Mouse (Mus musculus) hindbrain, embryonic 16.5 days (tissue): ENCODE data around the gene Trim34a. TPM values are rescaled to one million over a fixed set of nuclear protein-coding genes. Genes with fewer than 3 reads are reported as not detected.

Experiments
- ATAC-seq: fragments of 200-750 bp; cut with Nextera tagmentation; 2 replicates; pipeline ENCODE4 v1.8.0; 2017; ENCODE audit warnings: moderate TSS enrichment, moderate library complexity
- H3K27ac ChIP-seq: fragments of 300-500 bp; sonication (generic); 2 replicates; pipeline ENCODE4 v1.5.1; 2014; ENCODE audit warnings: low read depth, mild to moderate bottlenecking, control low read depth, low read length, moderate library complexity
- H3K27me3 ChIP-seq: fragments of 300-500 bp; sonication (generic); replicated peaks from 2 replicates; pipeline ENCODE4 v1.6.1; 2014; ENCODE audit warnings: low read length; ENCODE audit not compliant: control insufficient read depth, insufficient read depth
- H3K36me3 ChIP-seq: fragments of 300-500 bp; sonication (generic); 2 replicates; pipeline ENCODE4 v1.6.1; 2014; ENCODE audit warnings: mild to moderate bottlenecking, low read length, moderate library complexity, mixed read lengths; ENCODE audit not compliant: control insufficient read depth, insufficient read depth
- H3K4me1 ChIP-seq: fragments of 300-500 bp; sonication (generic); 2 replicates; pipeline ENCODE4 v1.6.1; 2014; ENCODE audit warnings: low read depth, low read length; ENCODE audit not compliant: control insufficient read depth, insufficient read depth
- H3K4me2 ChIP-seq: fragments of 300-500 bp; sonication (generic); 2 replicates; pipeline ENCODE4 v1.6.1; 2014; ENCODE audit warnings: mild to moderate bottlenecking, low read length, control low read depth, moderate library complexity
- H3K4me3 ChIP-seq: fragments of 300-500 bp; sonication (generic); 2 replicates; pipeline ENCODE4 v1.5.1; 2014; ENCODE audit warnings: mild to moderate bottlenecking, low read length, control low read depth, moderate library complexity
- H3K9ac ChIP-seq: fragments of 300-500 bp; sonication (generic); 2 replicates; pipeline ENCODE4 v1.6.1; 2014; ENCODE audit warnings: low read depth, mild to moderate bottlenecking, control low read depth, low read length, moderate library complexity
- H3K9me3 ChIP-seq: fragments of 300-500 bp; sonication (generic); 2 replicates; pipeline ENCODE4 v1.6.1; 2014; ENCODE audit warnings: mild to moderate bottlenecking, low read length, moderate library complexity; ENCODE audit not compliant: control insufficient read depth
- WGBS: fragments of 180-500 bp; shearing (Covaris S2); extraction: QIAGEN DNeasy Blood & Tissue Kit; methylation state at CpG from one replicate; pipeline ENCODE4 v1.1.7; 2014; 5-methylcytosine and 5-hydroxymethylcytosine counted together
- polyA plus RNA-seq: library from polyadenylated mRNA; unstranded; fragments of >200 nt; fragmentation: Nextera tagmentation; extraction: Ambion mirVana; gene quantifications from 2 replicates; pipeline ENCODE4 v1.2.1, GENCODE M21; 2015

Trim34a gene
- polyA plus RNA-seq, result 0.97 and 1.2 TPM in 2 replicates

DNA sequence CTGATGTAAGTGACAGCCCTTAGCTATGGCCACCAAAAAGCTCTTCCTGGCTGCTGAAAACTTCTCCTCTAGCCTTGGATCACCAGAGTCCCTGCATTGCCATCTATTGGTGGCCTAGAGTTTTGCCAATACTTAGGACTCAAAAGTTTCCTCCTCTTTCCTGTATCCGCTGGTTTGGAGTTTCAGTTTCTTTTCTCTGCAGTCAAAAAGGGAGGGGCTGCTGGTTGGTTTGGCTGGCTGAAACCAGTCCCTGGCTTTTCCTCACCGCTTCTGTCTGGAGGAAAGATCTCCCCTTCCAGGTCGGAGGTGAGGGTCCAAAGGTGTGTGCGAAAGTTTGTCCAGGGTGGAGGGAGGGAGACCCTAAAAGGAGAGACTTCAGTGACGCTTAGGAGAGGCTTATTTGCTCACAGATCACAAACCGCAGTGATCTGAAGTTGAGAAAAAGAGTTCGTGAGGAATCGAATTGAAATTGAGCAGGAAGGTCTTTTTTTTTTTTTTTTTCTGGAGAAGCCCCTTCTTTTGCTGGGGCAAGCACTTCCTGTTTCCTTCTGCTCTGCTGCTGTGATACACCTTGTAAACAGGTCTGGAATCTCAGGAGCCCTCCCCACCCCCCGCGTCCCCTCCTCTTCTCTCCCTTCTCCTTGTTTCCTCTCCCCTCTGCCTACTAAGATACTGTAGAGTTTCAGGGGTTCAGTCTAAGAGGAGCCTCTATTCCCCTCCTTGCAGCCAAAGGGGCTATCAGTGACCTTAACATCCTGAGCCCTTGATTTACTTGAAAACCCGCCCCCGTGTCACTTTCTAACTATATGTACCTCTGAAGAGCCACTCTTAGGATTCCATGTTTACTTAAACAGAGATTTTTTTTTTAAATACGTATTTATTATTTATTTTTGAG is at the start of gene Trim34a:
Trim34a (plus strand) TSS at position 171 of the 895 bp plus-strand sequence.
- H3K9ac ChIP-seq, result peak within 1 kb of the TSS; percentile 35
- H3K9me3 ChIP-seq, result no peaks in the 10 kb centered on the region
- H3K27ac ChIP-seq, result no peak within 1 kb of the TSS
- H3K4me3 ChIP-seq, result peak within 1 kb of the TSS; percentile 38
- 11% methylated on average over 13 of the region's 13 CpGs for WGBS
- ATAC-seq, result peak; percentile 82
- no peaks in the 10 kb centered on the region for H3K27me3 ChIP-seq
- H3K36me3 ChIP-seq, result no peaks in the 10 kb centered on the region
- no peaks in the 10 kb centered on the region for H3K4me1 ChIP-seq
- peak within 1 kb of the TSS; percentile 39 for H3K4me2 ChIP-seq

GRCm38 (mm10) chr7:104195885-104196284 is 48.4 kb upstream of the Trim34a start, which contains the start of gene Olfr649:
Gene Olfr649 (minus strand): TSS chr7:104195985.
- Histone ChIP-seq H3K27me3 (no peaks in the 10 kb centered on the region), H3K4me1 (no peaks in the 10 kb centered on the region), H3K4me3 (no peak within 1 kb of the TSS), H3K36me3 (no peaks in the 10 kb centered on the region), H3K9me3 (no peaks in the 10 kb centered on the region), H3K9ac (no peak within 1 kb of the TSS), H3K27ac (no peak within 1 kb of the TSS), H3K4me2 (no peak within 1 kb of the TSS)
- ATAC-seq, result no peak
- WGBS, result 86% methylated on average over 6 of the region's 6 CpGs

GRCm38 (mm10) chr7:104199822-104200221 is 44.4 kb upstream of the Trim34a start:
- WGBS, result 8% methylated on average over 5 of the region's 5 CpGs
- no peak for ATAC-seq
- Histone ChIP-seq H3K9ac (no peak overlapping the region), H3K36me3 (no peaks in the 10 kb centered on the region), H3K9me3 (no peaks in the 10 kb centered on the region), H3K4me1 (no peaks in the 10 kb centered on the region), H3K4me2 (no peak overlapping the region), H3K27ac (no peak overlapping the region), H3K4me3 (no peak overlapping the region), H3K27me3 (no peaks in the 10 kb centered on the region)

DNA sequence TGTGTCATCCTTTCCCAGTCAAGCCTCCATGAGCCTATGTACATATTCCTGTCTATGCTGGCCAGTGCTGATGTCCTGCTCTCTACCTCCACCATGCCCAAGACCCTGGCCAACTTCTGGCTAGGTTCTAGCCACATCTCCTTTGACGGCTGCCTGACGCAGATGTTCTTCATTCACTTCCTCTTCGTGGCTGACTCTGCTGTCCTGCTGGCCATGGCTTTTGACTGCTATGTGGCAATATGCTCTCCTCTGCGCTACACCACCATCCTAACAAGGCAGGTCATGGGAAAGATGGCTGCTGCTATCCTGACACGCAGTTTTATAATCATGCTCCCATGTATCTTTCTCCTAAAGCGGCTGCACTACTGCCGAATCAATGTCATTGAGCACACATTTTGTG is 38.1 kb upstream of the Trim34a start:
- Histone ChIP-seq H3K9me3 (no peaks in the 10 kb centered on the region), H3K9ac (no peak overlapping the region), H3K27me3 (no peaks in the 10 kb centered on the region), H3K36me3 (no peaks in the 10 kb centered on the region), H3K4me1 (no peaks in the 10 kb centered on the region), H3K4me2 (no peak overlapping the region), H3K4me3 (no peak overlapping the region), H3K27ac (no peak overlapping the region)
- 95% methylated on average over 7 of the region's 7 CpGs for WGBS
- no peak for ATAC-seq

- Histone ChIP-seq H3K9me3 (no peaks in the 10 kb centered on the region), H3K27ac (no peak overlapping the region), H3K4me3 (no peak overlapping the region), H3K27me3 (no peaks in the 10 kb centered on the region), H3K9ac (no peak overlapping the region), H3K4me2 (no peak overlapping the region), H3K36me3 (no peaks in the 10 kb centered on the region), H3K4me1 (peaks cover 3% of the 10 kb centered on the region; the same call in 1 of the 2 replicates)
- WGBS, result 55% methylated on average over 1 of the region's 1 CpGs
- no peak for ATAC-seq
Observed at GRCm38 (mm10) chr7:104216011-104216535, 28.2 kb upstream of the Trim34a start.

DNA sequence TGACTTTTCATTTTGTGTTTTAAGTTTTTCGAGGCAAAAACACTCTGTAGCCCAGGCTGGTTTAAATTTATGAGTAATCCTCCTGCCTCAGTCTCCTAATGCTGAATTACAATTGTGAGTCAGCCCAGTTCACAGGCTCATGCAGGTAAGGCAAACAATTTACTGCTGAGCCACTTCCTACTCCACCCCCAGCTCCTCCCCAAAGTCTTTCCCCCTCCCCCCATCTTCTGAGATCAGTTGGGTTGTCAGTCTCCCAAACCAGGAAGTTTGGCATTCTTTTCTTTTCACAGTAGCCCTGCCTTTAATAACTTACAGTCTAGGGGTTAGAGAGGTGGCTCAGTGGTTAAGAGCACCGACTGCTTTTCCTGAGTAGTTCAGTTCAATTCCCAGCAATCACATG is 26.4 kb upstream of the Trim34a start:
- H3K4me2 ChIP-seq, result no peak overlapping the region
- no peaks in the 10 kb centered on the region for H3K9me3 ChIP-seq
- no peak overlapping the region for H3K27ac ChIP-seq
- H3K27me3 ChIP-seq, result no peaks in the 10 kb centered on the region
- no peak overlapping the region for H3K4me3 ChIP-seq
- 79% methylated on average over 2 of the region's 2 CpGs for WGBS
- H3K36me3 ChIP-seq, result no peaks in the 10 kb centered on the region
- peaks cover 3% of the 10 kb centered on the region; the same call in 1 of the 2 replicates for H3K4me1 ChIP-seq
- H3K9ac ChIP-seq, result no peak overlapping the region
- no peak for ATAC-seq

DNA sequence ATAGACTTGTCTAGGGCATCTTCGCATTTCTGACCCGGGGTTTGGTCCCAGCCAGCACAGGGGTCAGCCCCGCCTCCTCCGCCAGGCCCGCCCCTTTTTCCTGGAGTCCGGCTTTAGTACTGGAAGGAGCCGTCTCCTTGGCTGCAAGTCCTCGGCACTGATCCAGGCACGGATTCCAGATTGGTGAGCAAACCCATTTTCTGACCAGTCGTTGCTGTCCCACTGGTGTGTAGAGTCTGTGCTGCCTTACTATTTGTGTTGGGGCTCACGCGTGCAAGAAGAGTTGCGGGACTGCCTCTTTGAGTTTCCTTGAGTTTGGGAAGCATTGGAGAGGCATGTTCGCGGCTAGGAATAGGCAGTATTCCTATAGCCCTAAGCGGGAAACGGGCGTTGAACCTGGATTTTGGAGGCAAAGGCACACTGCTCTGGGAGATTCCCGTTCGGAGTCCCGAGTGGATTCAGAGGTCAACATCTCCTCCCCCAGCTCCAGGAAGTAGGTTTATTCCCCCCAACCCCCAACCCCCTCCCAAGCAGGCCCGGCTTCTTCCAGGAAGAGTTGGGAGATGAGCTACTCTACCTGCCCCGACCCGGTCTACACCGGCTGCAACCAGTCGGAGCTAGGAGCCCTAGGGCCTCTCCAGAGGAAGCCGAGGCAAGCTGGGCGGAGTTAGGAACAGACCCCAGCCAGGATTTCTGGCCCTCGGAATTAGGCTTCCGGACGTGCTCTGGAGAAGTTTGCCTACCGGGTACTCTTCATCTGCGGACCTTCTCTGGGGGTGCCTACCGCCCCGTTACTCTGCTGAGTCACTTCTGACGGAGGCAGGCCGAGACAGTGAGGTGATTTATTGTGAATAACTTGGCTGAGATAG is 25.3 kb upstream of the Trim34a start, which contains the start of gene Trim6:
Trim6 (plus strand) TSS at position 93 of the 869 bp plus-strand sequence.
- peak within 1 kb of the TSS; percentile 35 for H3K4me3 ChIP-seq
- 4% methylated on average over 37 of the region's 37 CpGs for WGBS
- peak within 1 kb of the TSS; percentile 39 for H3K9ac ChIP-seq
- peak; percentile 63 for ATAC-seq
- H3K9me3 ChIP-seq, result no peaks in the 10 kb centered on the region
- no peaks in the 10 kb centered on the region for H3K36me3 ChIP-seq
- peak within 1 kb of the TSS; percentile 57 for H3K4me2 ChIP-seq
- H3K4me1 ChIP-seq, result peaks cover 3% of the 10 kb centered on the region; the same call in 1 of the 2 replicates
- no peak within 1 kb of the TSS for H3K27ac ChIP-seq
- no peaks in the 10 kb centered on the region for H3K27me3 ChIP-seq

- Histone ChIP-seq H3K4me1 (no peaks in the 10 kb centered on the region), H3K9me3 (no peaks in the 10 kb centered on the region), H3K4me2 (no peak overlapping the region), H3K4me3 (no peak overlapping the region), H3K9ac (no peak overlapping the region), H3K27me3 (no peaks in the 10 kb centered on the region), H3K36me3 (no peaks in the 10 kb centered on the region), H3K27ac (no peak overlapping the region)
- ATAC-seq, result no peak
- WGBS, result 41% methylated on average over 2 of the region's 2 CpGs
Observed at GRCm38 (mm10) chr7:104231203-104231602, 13.1 kb upstream of the Trim34a start.
